Mouse (Mus musculus) layer of hippocampus, adult 8-10 months (tissue): ENCODE data around the gene Necab2. TPM values are rescaled to one million over a fixed set of nuclear protein-coding genes. Genes with fewer than 3 reads are reported as not detected.

Experiments used
- DNase-seq, 2 experiments: peaks; one replicate each; pipeline ENCODE4 v3.0.0; 2022; ENCODE audit warnings: low spot score in 2 of 2
- total RNA-seq, 4 experiments: library from RNA; stranded (reverse); gene quantifications; 2 replicates each; pipeline ENCODE4 v1.2.4; 2022

Gene Necab2
- total RNA-seq, 4 experiments from 2014 or later = 104 to 119 (median 115) TPM

DNA sequence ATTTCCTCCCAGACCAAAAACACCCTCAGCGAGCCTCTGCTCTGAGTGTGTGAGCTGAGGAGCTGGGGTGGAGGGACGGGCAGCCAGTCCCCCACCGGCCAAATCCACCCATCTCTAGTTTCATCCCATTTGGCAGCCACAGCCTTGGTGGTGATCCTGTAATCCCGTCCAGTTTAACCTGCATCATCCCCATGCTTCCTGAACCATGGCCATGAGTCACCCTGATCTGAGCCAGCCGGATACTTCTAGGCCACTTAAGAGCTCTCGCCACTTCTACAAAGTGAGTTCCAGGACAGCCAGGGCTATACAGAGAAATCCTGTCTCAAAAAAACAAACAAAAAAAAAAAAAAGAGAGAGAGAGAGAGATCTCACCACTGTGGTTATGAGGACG, 18.2 kb upstream of the Necab2 start:
- DNase-seq = no peak

DNA sequence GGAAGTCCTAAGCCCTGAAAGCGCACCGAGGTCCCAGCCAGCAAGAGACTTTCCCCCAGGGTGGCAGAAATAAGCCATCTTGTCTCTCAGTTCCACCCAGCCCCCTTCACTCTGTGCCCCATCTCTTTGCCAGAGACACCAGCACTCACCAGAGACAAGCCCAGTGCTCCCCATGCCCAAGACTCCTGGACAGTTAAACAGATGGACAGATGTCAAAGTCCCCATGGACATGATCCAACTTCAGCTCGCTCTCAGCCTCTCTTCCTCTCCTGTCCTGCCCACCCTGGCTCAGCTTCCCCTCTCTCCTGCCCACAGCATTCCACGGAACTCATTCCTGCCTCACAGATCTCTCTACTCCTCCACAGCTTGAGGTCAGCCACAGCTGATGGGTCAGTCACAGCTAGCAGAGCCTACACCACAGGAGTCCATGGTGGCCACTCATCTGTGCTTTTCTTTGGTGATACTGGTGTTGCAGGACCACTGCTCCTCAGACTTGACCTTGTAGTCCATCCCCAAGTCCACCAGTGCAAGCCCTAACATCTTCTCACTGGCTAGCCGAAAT, 17.7 kb upstream of the Necab2 start:
- DNase-seq = no peak

DNA sequence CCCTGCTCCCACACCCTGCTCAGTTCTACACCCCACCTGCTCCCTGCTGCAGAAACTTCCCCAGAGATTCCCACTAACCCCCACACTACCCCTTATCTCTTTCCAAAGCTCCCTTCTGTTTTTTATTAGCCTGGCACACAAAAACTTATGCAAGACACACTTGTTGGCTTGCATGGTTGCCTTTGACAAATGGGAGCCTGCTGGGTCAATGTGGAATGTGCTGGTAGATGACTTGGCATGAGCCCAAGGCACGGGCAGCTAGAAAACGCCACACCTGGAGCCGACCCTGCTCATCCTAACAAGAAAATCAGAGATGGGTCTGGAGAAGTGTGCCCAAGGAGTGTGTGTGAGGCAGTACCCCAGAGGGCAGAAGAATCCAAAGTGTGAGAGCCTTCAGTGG, 17.0 kb upstream of the Necab2 start:
- no peak for DNase-seq

DNA sequence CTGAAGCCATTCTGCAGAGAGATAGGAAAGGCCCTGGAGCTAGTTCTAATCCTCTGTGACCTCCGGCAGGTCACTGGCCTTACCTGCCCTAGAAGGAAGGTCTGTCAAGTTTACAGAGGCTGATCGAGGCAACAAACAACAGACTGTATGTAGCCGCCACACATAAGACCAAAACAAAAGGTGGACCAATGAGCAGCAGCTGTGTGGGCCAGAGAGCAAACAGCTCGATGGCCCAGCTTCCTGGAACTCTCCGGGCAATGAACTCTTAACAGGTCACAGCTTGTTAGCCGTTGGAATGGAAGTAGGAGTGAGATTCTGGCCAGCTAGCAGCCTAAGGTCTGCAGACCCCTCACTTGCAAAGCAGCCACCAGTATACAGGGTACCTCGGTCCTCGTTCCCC, 16.3 kb upstream of the Necab2 start:
- no peak for DNase-seq

DNA sequence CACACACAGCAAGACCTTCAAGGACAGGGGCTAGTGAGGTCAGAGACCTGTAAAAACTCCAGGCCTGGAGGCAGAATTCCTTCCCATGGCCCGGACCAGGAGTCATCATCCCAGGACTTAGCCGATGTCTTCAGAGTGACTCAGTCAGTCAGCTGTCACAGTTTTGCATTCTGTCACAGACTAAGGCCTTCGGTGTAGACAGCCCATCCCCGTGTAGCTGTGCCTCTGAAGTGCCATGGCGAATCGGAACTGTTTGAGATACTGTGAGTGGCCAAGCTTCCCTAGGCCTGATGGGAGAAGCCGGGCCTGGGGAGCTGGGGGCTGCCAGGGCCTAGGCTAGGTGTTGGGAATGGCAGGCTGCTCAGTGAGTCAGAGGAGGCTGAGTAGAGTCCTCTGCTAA, 15.8 kb upstream of the Necab2 start:
- no peak for DNase-seq

DNA sequence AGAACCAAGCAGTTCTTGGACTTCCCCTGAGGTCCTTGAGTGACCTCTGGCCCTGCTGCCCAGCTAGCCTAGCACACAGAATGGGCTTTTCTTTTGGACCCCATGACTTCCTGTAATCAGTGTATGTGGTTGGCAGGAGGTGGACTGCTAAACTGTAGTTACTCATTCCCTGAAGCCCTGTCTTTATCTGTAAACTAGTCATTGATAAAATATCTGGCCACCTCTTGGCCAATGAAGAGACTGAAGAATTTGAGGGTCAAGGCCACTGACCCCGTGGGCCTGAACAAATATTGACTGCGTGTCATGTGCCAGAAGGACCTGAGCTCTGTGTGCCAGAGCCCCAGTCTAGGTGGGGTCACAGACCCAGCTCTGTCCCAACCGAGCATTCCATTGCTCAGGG, 14.1 kb upstream of the Necab2 start:
- no peak for DNase-seq

DNA sequence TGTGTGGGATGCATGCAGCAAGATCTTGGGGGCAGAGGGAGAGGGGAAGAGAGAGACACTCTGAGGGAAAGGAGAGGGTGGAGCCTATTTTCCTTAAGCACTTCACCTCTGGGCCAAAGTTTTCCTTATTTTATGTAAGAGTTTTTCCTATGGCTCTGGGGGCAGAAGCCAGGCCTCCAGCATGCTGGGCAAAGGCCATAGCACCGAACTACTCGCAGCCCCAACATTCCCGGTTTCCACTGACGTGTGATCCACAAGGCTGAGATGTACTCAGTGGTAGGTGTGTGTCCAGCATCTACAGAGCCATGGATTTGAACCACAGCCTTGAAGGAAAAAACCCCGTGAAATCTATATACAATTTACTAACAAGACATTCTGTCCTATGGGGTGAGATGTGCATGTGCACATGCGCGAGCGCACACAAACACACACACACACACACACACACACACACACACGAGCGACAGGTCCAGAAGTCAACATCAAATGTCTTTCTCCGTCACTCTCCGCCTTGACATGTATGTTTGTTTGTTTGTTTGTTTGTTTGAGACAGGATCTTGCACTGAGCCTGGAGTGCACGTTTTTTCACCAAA, 12.8 kb upstream of the Necab2 start, which contains the start of gene Osgin1:
Gene Osgin1 (plus strand): TSS at position 543 of the 593 bp plus-strand sequence.
- DNase-seq = no peak

DNA sequence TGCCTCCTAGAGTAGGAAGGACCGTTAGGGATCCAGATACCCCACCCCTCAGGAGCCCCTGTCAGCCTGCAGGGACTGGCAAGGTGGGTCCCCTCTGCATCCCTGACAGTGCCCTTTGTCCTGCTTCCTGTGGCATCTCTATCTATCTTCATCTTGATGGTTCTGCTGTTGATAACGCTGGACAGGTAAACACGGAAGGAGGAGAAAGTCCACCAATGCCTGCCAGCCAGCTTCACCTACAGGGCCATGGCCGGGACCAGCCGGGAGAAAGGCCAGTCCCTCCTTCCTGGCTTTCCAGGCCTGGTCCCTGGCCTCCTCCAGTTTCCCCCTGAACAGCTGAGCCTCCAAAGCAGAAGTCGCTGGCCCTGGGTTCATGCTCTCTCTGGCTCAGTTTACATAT, 11.9 kb upstream of the Necab2 start:
- DNase-seq = no peak

DNA sequence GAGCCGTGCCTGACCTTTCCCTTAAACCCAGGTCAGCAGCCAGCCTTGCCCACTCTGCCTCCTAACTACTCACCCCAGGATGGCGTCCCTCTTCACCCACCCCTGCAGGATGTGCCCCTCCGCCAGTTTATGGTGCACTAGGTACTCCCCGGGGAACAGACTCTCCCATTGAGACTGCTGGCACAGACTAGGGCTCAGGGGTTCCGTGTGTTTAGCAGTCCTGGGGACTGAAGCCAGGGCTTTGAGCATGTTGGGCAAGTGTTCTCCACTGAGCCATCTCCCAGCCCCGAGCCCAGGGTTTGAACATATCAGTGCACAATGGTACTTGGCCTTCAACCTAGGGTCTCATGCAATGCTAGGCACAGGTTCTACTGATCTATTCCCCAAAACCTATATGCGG, 11.0 kb upstream of the Necab2 start:
- no peak for DNase-seq

DNA sequence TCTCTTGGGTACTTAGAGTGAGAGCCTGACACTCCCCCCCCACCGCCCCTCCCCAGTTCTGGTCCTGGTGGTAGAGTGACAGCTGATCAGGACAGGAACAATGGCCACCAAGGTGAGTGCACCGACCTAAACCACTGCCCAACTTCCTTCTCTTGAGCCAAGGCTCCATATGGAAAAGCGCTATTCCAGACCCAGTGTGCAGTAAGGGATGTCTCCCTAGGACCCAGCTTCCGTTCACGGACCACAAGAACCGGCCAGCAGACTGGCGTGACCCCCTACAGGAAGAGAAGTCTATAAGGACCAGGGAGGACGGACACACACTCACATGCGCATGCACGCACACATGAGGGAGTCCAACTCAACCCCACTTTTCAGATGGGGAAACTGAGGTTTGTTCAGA, 10.2 kb upstream of the Necab2 start:
- DNase-seq = no peak

DNA sequence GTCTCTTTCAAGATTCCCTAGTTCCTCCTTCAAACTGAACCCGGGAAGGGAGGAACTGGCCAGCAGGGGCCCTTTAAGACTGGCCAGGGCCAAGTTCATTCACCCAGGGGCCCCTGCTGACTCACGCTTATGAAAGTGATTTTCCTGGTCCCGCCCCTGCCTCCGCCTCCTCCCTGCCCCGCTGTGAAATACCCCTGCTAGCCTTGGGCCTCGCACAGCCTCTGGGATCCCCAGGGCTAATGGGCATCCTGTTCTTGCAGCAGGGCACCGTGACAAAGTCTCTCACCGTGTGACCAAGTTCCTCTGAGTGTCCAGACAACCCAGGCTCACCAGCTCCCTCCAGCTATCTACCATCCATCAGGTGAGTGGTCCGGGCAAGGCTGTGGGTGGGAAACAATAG, 9.6 kb upstream of the Necab2 start:
- DNase-seq = no peak

DNA sequence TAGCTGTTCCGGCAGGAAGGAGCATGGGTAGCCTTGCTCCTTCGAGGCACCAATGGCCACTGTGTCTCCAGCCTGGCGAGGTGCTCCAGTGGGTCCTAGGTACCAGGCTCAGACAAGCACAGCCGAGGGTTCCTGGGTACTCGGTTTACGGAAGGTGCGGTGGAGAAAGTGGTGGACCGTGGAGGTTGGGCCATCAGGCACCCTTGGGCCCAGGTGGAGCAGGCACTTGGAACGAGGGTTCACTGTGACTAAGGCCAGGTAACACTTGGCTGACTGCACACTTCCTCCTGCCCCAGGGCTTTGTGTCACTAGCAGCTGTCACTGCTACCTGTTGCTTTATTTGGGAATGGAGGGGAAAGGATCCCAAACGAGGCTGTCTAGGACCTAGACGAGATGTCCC, 9.0 kb upstream of the Necab2 start:
- no peak for DNase-seq

DNA sequence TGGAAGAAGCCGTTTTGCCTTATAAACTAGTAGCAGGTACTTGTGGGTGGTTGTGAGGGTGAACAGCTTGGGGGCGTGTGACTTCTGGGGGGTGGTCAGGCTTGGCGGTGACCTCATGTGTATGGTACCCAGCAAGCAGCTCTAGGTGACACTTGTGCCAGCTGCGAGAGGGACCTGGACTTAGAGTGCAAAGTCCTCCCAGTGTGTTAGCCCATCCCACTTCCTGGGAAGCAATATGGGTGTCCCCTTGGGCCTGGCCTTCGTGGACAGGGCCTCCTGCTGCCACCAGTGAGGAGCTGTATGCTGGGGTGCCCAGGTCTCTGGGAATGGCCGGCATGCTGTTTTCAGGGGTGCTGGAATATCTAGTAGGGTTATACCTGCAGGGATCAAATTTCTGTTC, 7.6 kb upstream of the Necab2 start:
- DNase-seq = no peak

DNA sequence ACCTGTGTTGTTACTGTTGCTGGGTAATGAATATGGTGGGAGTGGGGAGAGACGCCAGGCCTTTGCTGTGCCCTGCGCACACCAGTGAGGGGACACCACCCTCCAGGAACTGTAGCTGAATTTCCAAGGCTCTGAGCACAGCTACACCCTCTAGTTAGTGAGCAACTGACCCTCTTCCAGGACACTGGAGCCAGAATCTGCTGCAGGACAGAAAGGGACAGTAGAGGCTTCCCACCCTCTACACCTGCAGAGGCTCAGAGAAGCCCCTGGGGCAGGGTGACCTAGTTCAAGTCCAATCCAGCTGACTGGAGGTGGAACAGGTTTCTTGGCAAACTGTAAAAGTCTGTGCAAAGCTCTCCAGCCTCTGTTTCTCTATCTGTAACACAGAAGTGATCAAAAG, 7.1 kb upstream of the Necab2 start:
- no peak for DNase-seq

DNA sequence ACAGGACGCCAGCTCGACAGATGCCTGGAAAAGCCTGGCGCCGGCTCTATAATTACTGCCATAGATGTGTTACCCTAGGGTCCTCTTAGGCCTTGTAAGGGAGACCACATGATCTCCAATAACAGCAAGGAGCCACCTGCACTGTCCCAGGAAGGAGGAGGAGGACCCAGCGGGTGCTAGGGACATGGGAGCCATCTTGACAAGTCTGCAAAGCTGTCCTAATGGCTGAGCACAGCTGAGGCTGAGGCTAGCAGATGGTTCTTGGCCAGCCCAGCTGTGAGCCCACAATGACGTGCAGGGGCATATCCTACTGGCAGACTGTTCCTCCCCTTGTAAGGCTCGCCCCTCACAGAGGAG, 6.6 kb upstream of the Necab2 start:
- DNase-seq = no peak

DNA sequence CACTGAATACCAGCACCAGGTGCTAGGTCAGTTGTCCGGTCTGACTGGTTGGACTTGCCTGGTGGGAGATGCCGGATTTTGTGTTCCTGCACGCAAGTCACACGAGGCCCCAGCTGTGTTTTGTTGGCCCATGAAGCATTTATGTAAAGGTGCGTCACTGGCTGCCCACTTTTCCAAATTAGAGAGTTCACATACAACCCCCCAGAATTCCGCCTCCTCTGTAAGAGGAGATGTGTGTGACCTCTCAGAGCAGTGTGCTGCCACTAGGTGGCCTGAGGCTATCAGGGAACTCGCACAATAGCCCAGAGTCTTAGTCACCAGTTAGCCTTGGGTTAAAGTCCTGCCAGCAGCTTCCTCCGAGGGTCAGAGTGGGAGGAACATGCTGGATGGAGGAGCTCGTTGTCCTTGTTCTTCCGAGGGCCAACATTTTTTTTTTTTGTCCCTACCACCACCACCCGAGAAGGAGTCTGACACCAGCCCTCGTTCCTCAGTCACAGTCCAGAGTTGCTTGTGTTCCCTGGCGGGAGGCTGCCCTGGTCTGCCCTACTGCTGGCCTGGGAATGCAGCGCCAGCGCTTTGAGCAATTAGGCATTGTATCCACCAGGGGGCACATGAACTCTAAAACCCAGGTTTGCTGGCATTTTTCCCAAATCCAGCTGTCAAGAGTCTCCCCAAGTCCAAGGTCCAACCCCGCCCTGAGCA, 6.1 kb upstream of the Necab2 start:
- no peak for DNase-seq

DNA sequence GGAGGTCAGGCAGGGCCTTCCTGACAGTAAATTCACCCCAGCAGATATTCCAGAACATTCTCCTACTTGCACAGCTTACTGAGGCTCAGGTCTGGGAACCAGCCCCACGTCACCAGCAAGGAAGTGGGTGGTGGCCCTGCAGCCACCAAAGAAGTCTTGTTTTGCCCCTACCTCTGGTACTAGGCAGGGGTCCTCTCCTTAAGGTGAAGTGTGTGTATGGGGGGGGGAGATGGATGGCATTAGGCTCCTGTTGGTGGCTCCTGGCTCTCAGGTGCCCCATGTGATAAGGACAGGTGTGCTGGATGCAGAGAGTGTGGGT, 5.6 kb upstream of the Necab2 start:
- no peak for DNase-seq

DNA sequence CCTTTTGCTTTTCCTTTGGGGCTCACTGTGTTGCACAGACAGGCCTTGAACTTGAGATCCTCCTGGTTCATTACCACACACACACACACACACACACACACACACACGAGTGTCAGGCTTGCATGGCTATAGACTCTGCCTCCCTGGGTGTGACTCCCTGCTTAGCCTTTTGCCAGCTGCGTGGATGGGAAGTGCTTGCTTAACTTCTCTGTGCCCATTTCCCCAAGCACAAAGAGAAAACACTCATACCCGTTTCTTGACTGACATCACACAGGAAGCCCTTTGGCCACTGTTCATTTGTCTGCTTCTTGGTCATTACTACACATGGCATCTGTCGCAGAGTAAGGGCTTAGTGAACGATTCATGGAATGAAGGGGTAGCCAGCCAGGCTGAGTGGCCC, 4.5 kb upstream of the Necab2 start:
- DNase-seq = no peak

DNA sequence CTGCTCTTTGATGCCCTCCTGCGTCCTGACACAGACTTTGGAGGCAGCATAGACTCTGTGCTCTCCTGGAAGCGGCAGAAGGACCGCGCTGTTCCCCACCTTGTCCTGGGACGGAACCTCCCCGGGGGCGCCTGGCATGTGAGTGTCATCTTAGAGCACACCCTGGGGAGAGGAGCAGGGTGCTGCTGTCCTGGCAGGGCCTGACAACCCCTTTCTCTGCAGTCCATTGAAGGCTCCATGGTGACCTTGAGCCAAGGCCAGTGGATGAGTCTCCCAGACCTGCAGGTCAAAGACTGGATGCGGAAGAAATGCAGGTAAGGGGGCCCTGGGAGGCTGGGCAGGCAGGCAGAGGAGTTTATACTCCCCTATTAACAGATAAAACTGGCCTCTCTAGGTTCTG, 3.5 kb upstream of the Necab2 start:
- no peak for DNase-seq

DNA sequence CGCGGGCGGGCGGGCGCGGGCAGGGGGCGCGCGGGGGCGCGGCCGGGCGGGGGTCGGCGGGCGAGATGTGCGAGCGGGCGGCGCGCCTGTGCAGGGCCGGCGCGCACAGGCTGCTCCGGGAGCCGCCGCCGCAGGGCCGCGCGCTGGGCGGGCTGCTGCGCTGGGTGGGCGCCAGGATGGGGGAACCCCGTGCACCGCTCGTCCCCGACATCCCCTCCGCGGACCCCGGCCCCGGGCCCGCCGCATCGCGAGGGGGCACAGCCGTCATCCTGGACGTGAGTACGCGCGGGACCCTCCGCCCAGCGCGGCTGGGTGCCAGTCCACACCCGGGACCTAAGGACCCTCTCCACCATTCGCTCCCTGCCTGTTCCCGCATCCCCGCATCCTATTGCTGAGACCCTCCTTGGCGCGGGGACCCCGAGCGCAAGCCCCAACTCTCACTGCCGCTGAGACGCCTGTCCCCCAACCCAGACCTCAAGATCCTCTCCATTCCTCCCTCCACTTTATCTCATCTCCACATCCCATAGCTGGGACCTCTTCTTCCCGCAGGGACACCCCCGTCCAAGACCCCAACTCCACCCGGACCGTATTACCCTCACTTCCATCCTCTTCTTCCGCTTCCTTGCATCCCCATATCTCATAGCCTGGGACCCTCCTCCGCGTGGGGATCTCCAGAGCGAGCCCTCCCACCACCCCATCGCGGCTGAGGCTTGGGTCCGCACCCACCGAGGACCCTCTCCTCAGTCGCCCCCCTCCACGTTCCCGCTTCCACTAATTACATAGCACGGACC, 666 bp downstream of the Necab2 start:
- no peak for DNase-seq

DNA sequence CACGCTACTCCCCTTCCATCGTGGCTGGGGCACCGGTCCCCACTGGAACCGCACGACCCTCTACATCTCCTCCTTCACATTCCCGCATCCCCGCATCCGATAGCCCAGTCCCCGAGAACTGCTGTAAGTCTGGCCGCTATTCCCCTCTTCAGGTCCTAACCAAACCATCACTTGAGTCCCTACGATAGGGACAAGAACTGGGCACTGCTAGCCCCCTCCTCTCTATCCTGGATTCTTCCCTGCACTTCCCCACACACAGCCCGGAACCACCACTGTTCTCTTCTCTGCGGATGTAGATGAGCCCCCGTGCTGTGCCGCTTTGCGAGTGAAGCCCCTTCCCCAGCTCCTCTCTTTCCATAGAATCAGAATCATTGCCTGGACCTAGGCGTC, 1.3 kb downstream of the Necab2 start:
- DNase-seq = no peak

DNA sequence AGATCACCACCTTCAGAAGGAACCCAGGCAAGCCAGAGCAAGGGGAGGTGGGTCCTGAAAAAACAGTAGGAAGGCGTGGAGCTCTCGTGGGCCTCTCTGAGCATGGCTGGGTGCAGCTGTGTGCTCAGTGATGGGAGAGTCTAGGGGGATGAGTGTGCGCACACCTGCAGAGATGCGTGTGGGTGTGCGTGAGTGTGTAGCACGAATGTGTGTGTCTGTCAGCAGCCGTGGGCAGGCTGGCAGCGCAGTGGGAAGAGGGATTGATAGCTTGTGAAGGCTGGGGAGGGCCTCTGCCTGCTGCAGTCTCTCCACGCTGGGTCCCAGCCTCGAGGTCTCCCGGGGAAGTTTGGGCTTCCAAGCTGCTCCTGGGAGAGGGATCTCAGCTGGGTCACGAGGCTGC, 3.1 kb downstream of the Necab2 start:
- peak; percentile 50 to 56 for DNase-seq

DNA sequence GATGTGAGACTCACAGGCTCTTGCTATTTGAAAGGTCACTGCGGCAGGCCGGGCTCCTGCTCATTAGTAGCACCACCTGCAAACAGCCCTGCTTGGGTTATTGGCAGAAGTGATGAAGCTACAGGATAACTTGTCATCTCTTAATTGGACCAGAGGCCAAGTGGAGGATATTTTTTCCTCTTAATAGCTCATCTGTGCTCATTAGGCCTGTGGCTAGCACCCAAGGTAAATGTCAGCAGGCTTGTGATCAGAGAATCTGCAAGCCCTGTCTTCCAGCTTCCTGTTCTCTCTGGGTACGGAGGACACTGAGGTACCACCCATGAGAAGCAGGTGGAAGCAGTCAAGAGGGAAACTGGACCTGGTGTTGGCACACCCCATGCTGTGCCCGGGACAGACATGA, 4.6 kb downstream of the Necab2 start:
- DNase-seq = no peak
